Mouse (Mus musculus) embryonic facial prominence, embryonic 11.5 days (tissue): ENCODE measurements around the gene E030018B13Rik. TPM values are rescaled to one million over a fixed set of nuclear protein-coding genes. Genes with fewer than 3 reads are reported as not detected.

Experiments used
- ATAC-seq: fragments of 200-750 bp; cut with Nextera tagmentation; replicated peaks from 2 replicates; pipeline ENCODE4 v1.8.0; 2017; ENCODE audit warnings: low read depth; ENCODE audit not compliant: insufficient number of reproducible peaks, low FRiP score, low TSS enrichment
- DNase-seq: peaks from one replicate; pipeline ENCODE4 v3.0.0-alpha.2; 2015; ENCODE audit warnings: low spot score
- H3K27ac ChIP-seq: fragments of 300-500 bp; sonication (generic); replicated peaks from 2 replicates; pipeline ENCODE4 v1.5.1; 2014; ENCODE audit warnings: mild to moderate bottlenecking, low read depth, low read length, control low read depth
- H3K27me3 ChIP-seq: fragments of 300-500 bp; sonication (generic); 2 replicates; pipeline ENCODE4 v1.6.1; 2014; ENCODE audit warnings: mild to moderate bottlenecking, low read length, moderate library complexity, mixed read lengths; ENCODE audit not compliant: control insufficient read depth, insufficient read depth
- H3K36me3 ChIP-seq: fragments of 300-500 bp; sonication (generic); replicated peaks from 2 replicates; pipeline ENCODE4 v1.6.1; 2014; ENCODE audit warnings: low read depth, mild to moderate bottlenecking, low read length, moderate library complexity, mixed read lengths; ENCODE audit not compliant: control insufficient read depth, insufficient read depth
- H3K4me1 ChIP-seq: fragments of 300-500 bp; sonication (generic); 2 replicates; pipeline ENCODE4 v1.6.1; 2014; ENCODE audit warnings: low read length, mixed read lengths; ENCODE audit not compliant: control insufficient read depth, insufficient read depth
- H3K4me2 ChIP-seq: fragments of 300-500 bp; sonication (generic); 2 replicates; pipeline ENCODE4 v1.6.1; 2014; ENCODE audit warnings: low read depth, mild to moderate bottlenecking, control low read depth, low read length, moderate library complexity
- H3K4me3 ChIP-seq: fragments of 300-500 bp; sonication (generic); 2 replicates; pipeline ENCODE4 v1.5.1; 2014; ENCODE audit warnings: low read depth, low read length, control low read depth
- H3K9ac ChIP-seq: fragments of 300-500 bp; sonication (generic); replicated peaks from 2 replicates; pipeline ENCODE4 v1.6.1; 2014; ENCODE audit warnings: mild to moderate bottlenecking, control low read depth, low read length
- H3K9me3 ChIP-seq: fragments of 300-500 bp; sonication (generic); replicated peaks from 2 replicates; pipeline ENCODE4 v1.6.1; 2016; ENCODE audit warnings: mild to moderate bottlenecking, low read length, inconsistent platforms, mixed read lengths; ENCODE audit not compliant: control insufficient read depth
- WGBS: fragments of 180-500 bp; shearing (Covaris S2); extraction: QIAGEN DNeasy Blood & Tissue Kit; methylation state at CpG from one replicate; pipeline ENCODE4 v1.1.7; 2014; 5-methylcytosine and 5-hydroxymethylcytosine counted together
- polyA plus RNA-seq: library from polyadenylated mRNA; unstranded; fragments of >200 nt; fragmentation: Nextera tagmentation; extraction: Ambion mirVana; gene quantifications from 2 replicates; pipeline ENCODE4 v1.2.1, GENCODE M21; 2014

E030018B13Rik gene
- polyA plus RNA-seq, 1 experiment from 2014 or later, result not detected

DNA sequence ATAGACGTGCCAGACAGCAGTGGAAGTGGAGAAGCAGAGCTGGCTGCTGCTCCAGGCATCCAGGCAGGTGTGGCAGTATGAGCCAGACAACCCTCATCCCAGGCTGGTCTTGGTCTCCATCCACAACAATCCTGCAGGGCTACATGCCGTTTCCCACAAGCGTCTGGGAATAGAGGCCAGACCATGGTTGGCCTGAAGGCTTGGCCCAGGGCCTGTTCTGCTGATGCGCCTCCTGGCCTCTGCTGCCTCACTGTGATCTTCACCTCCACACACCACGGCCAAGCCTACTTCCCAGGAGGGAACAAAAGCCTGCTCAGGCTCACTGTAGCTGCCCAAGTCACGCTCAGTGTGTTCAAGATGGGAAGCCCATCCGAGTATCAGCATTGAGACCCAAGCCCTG, 33.9 kb upstream of the E030018B13Rik start:
- Histone ChIP-seq H3K27ac (no peak overlapping the region), H3K27me3 (no peaks in the 10 kb centered on the region), H3K4me1 (no peaks in the 10 kb centered on the region), H3K9me3 (no peaks in the 10 kb centered on the region), H3K36me3 (no peaks in the 10 kb centered on the region), H3K4me2 (no peak overlapping the region), H3K9ac (no peak overlapping the region), H3K4me3 (no peak overlapping the region)
- DNase-seq (no peak), ATAC-seq (no peak)
- 87% methylated on average over 7 of the region's 7 CpGs for WGBS

DNA sequence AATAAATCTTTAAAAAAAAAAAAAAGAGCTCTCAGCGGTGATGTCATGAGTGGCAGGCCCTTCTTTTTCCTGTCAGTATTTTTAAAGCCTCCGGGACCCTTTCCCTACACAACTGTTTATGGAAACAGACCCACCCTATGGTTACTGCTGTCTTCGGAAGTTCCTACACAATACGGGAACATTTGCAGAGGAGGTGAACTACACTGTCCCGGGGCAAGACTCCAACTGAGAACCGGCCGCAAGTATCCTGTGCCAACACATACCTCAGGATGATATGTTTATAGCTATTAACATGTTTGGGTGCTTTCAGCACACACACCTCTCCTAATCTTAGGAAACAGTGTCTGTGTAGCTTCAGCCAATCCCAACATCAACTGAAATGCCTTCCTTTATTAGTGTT, 31.6 kb upstream of the E030018B13Rik start:
- Histone ChIP-seq H3K27me3 (no peaks in the 10 kb centered on the region), H3K27ac (no peak overlapping the region), H3K4me1 (no peaks in the 10 kb centered on the region), H3K4me2 (no peak overlapping the region), H3K9me3 (no peaks in the 10 kb centered on the region), H3K9ac (no peak overlapping the region), H3K36me3 (no peaks in the 10 kb centered on the region), H3K4me3 (no peak overlapping the region)
- no peak for DNase-seq
- WGBS, result 90% methylated on average over 7 of the region's 7 CpGs
- ATAC-seq, result no peak

GRCm38 (mm10) chr7:63887034-63887551, 29.6 kb upstream of the E030018B13Rik start:
- Histone ChIP-seq H3K4me2 (no peak overlapping the region), H3K4me3 (no peak overlapping the region), H3K27me3 (no peaks in the 10 kb centered on the region), H3K36me3 (no peaks in the 10 kb centered on the region), H3K4me1 (no peaks in the 10 kb centered on the region), H3K9me3 (no peaks in the 10 kb centered on the region), H3K9ac (no peak overlapping the region), H3K27ac (no peak overlapping the region)
- WGBS, result 48% methylated on average over 8 of the region's 8 CpGs
- DNase-seq (no peak), ATAC-seq (no peak)

DNA sequence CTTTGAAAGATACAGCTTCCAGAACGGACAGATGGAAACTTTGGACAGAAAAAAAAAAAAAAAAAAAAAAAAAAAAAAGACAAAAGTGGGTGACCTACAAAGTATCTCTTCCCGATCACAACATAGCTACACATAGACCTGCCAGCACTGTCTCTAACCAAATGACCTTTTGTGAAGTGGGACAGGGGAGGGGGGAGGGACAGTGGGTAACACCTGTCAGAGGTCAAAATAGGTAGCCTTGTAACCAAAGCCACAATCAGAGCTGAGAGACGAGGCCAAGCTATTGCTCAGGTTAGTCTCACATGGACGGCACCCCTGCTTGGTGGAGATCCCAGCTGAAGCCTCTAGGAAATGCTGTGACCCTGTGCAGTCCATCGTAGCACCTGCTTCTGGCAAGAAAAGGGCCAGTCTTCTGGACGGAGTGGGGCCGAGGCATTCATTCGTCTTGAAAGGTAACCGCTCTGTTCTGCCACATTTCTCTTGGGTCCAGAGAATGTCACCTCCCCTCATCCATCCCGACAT, 29.0 kb upstream of the E030018B13Rik start:
- no peak for DNase-seq
- ATAC-seq, result no peak
- H3K4me3 ChIP-seq, result no peak overlapping the region
- no peak overlapping the region for H3K9ac ChIP-seq
- no peaks in the 10 kb centered on the region for H3K27me3 ChIP-seq
- H3K4me1 ChIP-seq, result no peaks in the 10 kb centered on the region
- no peak overlapping the region for H3K4me2 ChIP-seq
- H3K36me3 ChIP-seq, result no peaks in the 10 kb centered on the region
- no peaks in the 10 kb centered on the region for H3K9me3 ChIP-seq
- WGBS, result 84% methylated on average over 10 of the region's 10 CpGs
- H3K27ac ChIP-seq, result no peak overlapping the region

DNA sequence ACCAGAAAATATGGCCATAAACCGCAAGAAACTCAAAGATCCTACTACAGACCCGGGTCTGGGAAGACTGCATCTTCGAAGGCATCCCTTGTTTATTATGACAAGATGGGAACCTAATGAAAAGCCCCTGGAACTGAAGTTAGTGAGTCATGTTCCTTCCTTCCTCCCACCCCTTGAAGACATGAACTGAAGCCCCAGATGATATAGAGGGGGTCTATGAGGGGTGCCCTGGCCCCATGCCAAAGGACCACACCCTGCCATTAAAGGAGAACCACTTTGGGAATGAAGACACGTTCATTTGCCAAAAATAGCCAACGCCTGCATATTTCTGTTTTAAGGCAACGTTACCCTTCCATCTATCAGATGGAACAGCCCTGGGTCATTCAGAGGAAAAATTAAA, 28.0 kb upstream of the E030018B13Rik start:
- no peak for DNase-seq
- H3K9ac ChIP-seq, result no peak overlapping the region
- H3K9me3 ChIP-seq, result no peaks in the 10 kb centered on the region
- no peak for ATAC-seq
- no peak overlapping the region for H3K27ac ChIP-seq
- WGBS, result 76% methylated on average over 6 of the region's 6 CpGs
- no peak overlapping the region for H3K4me3 ChIP-seq
- no peaks in the 10 kb centered on the region for H3K4me1 ChIP-seq
- no peak overlapping the region for H3K4me2 ChIP-seq
- no peaks in the 10 kb centered on the region for H3K36me3 ChIP-seq
- no peaks in the 10 kb centered on the region for H3K27me3 ChIP-seq

- H3K9ac ChIP-seq, result no peak overlapping the region
- 77% methylated on average over 9 of the region's 9 CpGs for WGBS
- no peak overlapping the region for H3K4me3 ChIP-seq
- no peaks in the 10 kb centered on the region for H3K4me1 ChIP-seq
- DNase-seq (no peak), ATAC-seq (no peak)
- no peak overlapping the region for H3K4me2 ChIP-seq
- H3K27me3 ChIP-seq, result no peaks in the 10 kb centered on the region
- H3K36me3 ChIP-seq, result no peaks in the 10 kb centered on the region
- no peaks in the 10 kb centered on the region for H3K9me3 ChIP-seq
- H3K27ac ChIP-seq, result no peak overlapping the region
Observed at GRCm38 (mm10) chr7:63889116-63889975, 27.3 kb upstream of the E030018B13Rik start.

DNA sequence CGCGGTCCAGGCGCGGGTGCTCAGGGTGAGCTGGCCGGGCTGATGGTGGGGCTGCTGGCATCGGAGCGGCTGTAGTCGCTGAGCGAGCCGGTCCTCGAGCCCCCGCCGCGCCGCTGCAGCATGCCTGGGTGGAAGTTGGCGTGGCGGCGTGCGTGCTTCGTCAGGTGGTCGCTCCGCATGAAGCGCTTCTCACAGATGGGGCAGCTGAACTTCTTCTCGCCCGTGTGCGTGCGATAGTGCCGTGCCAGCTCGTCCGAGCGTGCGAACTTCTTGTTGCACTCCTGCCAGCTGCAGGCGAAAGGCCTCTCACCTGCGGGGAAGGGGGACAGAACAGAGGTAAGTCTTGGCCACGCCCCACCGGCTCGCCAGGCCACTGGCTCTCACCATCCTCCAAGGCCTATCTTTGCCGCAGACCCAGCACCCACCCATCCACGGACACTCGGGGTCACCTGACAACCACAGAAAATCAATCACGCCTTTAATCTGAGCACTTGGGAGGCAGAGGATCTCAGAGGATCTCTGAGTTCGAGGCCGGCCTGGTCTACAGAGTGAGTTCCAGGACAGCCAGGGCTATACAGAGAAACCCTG, 25.1 kb upstream of the E030018B13Rik start:
- Histone ChIP-seq H3K4me2 (no peak overlapping the region), H3K36me3 (no peaks in the 10 kb centered on the region), H3K4me1 (no peaks in the 10 kb centered on the region), H3K27ac (no peak overlapping the region), H3K4me3 (no peak overlapping the region), H3K9me3 (no peaks in the 10 kb centered on the region), H3K9ac (no peak overlapping the region), H3K27me3 (no peaks in the 10 kb centered on the region)
- no peak for ATAC-seq
- DNase-seq, result no peak
- 65% methylated on average over 43 of the region's 43 CpGs for WGBS

DNA sequence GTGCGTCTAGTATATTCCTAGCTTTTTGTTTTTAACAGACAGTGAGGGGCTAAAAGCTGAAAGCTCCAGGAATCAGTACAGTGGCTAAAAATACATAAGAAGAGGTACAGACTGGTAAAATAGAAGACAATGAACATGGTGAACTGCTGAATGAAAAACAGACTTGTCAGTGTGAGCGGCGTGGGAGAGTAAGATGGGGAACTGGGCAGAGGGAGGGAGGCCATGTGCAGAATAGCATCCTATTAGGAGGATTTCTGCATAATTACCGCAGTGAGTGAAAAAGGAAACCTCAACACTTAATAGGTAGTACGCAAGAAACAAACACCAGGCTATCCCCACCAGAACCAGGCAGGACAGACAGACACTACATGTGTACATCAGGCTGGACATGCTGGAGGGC, 23.5 kb upstream of the E030018B13Rik start:
- Histone ChIP-seq H3K4me1 (no peaks in the 10 kb centered on the region), H3K27me3 (no peaks in the 10 kb centered on the region), H3K36me3 (no peaks in the 10 kb centered on the region), H3K9me3 (no peaks in the 10 kb centered on the region), H3K9ac (no peak overlapping the region), H3K4me3 (no peak overlapping the region), H3K27ac (no peak overlapping the region), H3K4me2 (no peak overlapping the region)
- 89% methylated on average over 5 of the region's 5 CpGs for WGBS
- no peak for DNase-seq
- no peak for ATAC-seq
